Mouse (Mus musculus): ENCODE data around the gene Tnfsf11. TPM values are rescaled to one million over a fixed set of nuclear protein-coding genes. Genes with fewer than 3 reads are reported as not detected.

The Tnfsf11 gene
- 0.14 and 0.20 TPM in 2 replicates for polyA plus RNA-seq (2015; fragmentation: Nextera tagmentation; extraction: Ambion mirVana)

DNA sequence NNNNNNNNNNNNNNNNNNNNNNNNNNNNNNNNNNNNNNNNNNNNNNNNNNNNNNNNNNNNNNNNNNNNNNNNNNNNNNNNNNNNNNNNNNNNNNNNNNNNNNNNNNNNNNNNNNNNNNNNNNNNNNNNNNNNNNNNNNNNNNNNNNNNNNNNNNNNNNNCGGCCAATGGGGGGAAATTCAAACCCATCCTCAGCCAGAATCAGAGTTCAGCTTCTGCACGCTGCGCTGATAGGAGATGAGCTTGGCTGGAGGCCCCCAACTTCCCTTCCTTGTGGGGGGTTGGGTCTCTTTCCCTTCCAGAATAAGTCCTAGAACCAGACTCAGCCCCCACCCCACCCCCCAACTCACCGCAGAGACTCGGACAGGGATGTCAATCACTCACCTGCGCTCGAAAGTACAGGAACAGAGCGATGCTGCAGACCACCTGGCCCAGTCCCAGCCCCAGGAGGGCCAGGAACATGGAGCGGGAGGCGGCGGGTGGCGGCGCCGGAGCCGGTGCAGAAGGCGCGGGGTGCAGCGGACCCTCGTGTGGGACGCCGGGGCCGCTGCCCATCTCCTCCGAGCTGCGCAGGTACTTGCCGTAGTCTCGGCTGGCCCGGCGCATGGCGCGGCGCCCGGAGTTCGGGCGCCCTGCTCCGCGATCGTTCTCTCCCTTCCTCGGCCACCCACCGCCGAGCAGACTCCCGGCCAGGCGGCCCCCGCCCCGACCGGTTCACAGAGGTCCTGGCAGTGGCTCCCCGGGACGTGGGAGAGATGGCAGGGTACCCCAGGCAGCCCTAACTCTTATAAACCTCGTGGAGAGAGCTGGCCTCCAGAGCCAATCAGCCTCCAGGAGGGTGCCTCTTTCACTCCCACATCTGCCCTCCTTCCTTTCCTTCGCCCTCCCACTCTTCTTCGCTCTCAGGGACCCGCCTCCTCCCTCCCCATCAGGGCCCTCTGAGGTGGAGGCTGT lies at the start of gene Tnfsf11:
Gene Tnfsf11 (minus strand): TSS at position 758 of the 952 bp plus-strand sequence.

Small RNA genes within 50 kb of the gene (microRNA-seq; reads per million reads assigned to microRNA genes)
- gene Gm23652 (ENCODE audit: borderline replicate concordance, insufficient number of aligned reads) = not detected

Other genes starting within 250 kb of the Tnfsf11 start
- not detected in 2 replicates for gene Fam216b, start 219.0 kb downstream of the Tnfsf11 start, polyA plus RNA-seq (2015; fragmentation: Nextera tagmentation; extraction: Ambion mirVana)
- gene Akap11, start 228.8 kb upstream of the Tnfsf11 start, polyA plus RNA-seq (2015; fragmentation: Nextera tagmentation; extraction: Ambion mirVana) = 9.5 and 12.6 TPM in 2 replicates

Measured in adrenal gland, postnatal 0 days (tissue).